Mouse (Mus musculus) 3T3-L1 (cell line): ENCODE data around the gene Prpf31.

Source experiments
- DNase-seq: peaks from one replicate; pipeline ENCODE4 v3.0.0-alpha.2; 2015; ENCODE audit warnings: low read depth, low spot score

Gene Prpf31

GRCm38 (mm10) chr7:3684698-3685097 lies 54.9 kb downstream of the Prpf31 start:
- DNase-seq = no peak

DNA sequence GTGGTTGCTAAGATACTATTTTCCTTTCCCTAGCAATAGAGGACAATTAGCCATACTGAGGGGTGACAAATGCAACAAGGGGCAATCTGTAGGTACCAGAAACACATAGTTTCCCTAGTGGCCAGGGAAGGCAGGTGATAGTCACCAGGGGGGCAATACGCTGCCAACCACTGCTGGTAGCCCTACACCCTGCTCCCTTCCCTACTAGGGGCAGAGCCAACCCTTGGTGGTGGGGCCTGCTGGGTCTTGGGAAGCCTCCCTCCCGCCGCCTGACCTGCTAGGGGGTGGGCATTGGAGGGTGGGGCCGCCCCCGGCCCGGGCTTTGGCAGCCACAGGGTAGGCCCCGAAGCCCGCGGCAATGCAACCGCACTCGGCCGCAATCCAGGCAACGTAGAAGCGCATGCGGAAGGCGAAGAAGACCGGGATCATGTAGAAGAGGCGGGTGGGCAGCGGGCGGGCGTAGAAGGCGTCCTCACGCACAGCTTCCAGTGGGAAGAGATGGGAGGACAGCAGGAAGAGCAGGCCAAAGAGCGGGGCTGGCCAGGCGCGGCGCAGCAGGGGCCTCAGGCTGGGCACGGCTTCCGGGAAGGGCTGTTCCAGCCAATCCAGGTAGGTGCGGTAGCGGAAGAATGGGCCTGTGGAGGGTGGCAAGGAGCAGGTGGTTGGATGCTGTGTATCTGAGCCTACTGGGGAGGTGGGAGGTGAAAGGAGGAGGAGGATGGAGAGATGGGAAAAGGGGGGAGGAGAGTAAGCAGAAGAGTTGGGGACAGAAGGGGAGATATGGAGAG lies 55.8 kb downstream of the Prpf31 start:
- no peak for DNase-seq

DNA sequence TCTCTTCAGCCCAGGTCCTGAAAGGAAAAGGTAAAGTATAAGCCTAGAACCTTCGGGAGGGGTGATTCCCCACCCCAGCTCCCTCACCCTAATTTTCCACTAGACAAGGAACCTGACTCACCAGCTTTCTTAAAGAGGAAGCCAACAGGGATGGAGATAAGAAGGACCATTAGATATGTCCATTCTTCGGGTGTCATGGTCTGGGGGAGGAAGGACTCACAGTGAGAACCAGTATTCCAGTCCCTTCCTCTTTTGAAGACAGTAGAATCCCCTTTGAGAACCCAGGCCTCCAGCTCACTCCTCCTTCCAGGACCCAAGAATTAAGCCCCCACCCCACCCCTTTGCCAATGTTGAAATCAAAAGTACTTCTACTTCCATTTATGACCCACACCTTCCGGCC lies 62.1 kb downstream of the Prpf31 start:
- peak; percentile 6 for DNase-seq
